Mouse (Mus musculus): Measurements from ENCODE around the gene Rxfp4. TPM values are rescaled to one million over a fixed set of nuclear protein-coding genes. Genes with fewer than 3 reads are reported as not detected.
"Not testable (repeated sequence)": the region's sequence is repeated elsewhere in the genome, so short reads cannot be mapped to it uniquely, and the experiment has no call there.

The Rxfp4 gene
- total RNA-seq, 2 experiments from 2014 or later, result not detected

GRCm38 (mm10) chr3:88615117-88615516, 37.8 kb downstream of the Rxfp4 start:
- DNase-seq (ENCODE audit: low spot score in 2 of 2), result no peak

- DNase-seq (ENCODE audit: low spot score in 2 of 2), result no peak
Measured at GRCm38 (mm10) chr3:88614418-88614817, 38.5 kb downstream of the Rxfp4 start.

GRCm38 (mm10) chr3:88609066-88609465, 43.9 kb downstream of the Rxfp4 start:
- DNase-seq (ENCODE audit: low spot score in 2 of 2), result no peak

GRCm38 (mm10) chr3:88607758-88608138, 45.2 kb downstream of the Rxfp4 start:
- DNase-seq (ENCODE audit: low spot score in 2 of 2), result no peak

GRCm38 (mm10) chr3:88607065-88607757, 45.7 kb downstream of the Rxfp4 start:
- peak; percentile 58 to 82 for DNase-seq (ENCODE audit: low spot score in 2 of 2)

- not testable (repeated sequence) for DNase-seq (ENCODE audit: low spot score in 2 of 2)
Measured at GRCm38 (mm10) chr3:88605666-88606065, 47.3 kb downstream of the Rxfp4 start, which contains the start of gene Arhgef2. TSS of gene Arhgef2 (plus strand) at chr3:88605966.

GRCm38 (mm10) chr3:88604863-88605262, 48.1 kb downstream of the Rxfp4 start:
- DNase-seq (ENCODE audit: low spot score in 2 of 2), result no peak

GRCm38 (mm10) chr3:88603714-88604161, 49.2 kb downstream of the Rxfp4 start:
- peak; percentile 41 to 66 for DNase-seq (ENCODE audit: low spot score in 2 of 2)

GRCm38 (mm10) chr3:88602466-88602865, 50.5 kb downstream of the Rxfp4 start:
- no peak for DNase-seq (ENCODE audit: low spot score in 2 of 2)

Other genes with a start within 250 kb of the Rxfp4 start
- gene Pmf1, start 242.8 kb downstream of the Rxfp4 start, total RNA-seq (2021), result 10 to 100 TPM; 78.8 to 79.0 TPM
- gene Slc25a44, start 228.0 kb downstream of the Rxfp4 start, total RNA-seq (2021), result 10 to 100 TPM; 34.9 to 35.7 TPM
- 10 to 100 TPM; 11.5 to 15.5 TPM for gene Sema4a, start 192.0 kb downstream of the Rxfp4 start, total RNA-seq (2021)
- 100 to 1,000 TPM; 109 to 113 TPM for gene Lmna, start 143.2 kb downstream of the Rxfp4 start, total RNA-seq (2021)
- 10 to 100 TPM; 11.2 to 16.1 TPM for gene Mex3a, start 120.7 kb downstream of the Rxfp4 start, total RNA-seq (2021)
- 1 to 10 TPM in 1 of 2 experiments, under 1 TPM in 1; 0.54 to 3.9 TPM for gene Rab25, start 104.8 kb downstream of the Rxfp4 start, total RNA-seq (2021)
- 100 to 1,000 TPM; 108 to 113 TPM for gene Lamtor2, start 100.1 kb downstream of the Rxfp4 start, total RNA-seq (2021)
- gene Ubqln4, start 99.4 kb downstream of the Rxfp4 start, total RNA-seq (2021), result 10 to 100 TPM; 52.6 to 62.6 TPM
- gene Ssr2, start 77.3 kb downstream of the Rxfp4 start, total RNA-seq (2021), result 100 to 1,000 TPM; 240 to 260 TPM
- 10 to 100 TPM; 65.7 to 77.0 TPM for gene Arhgef2, start 47.2 kb downstream of the Rxfp4 start, total RNA-seq (2021)
- 10 to 100 TPM; 88.1 to 93.5 TPM for gene Khdc4, start 32.7 kb upstream of the Rxfp4 start, total RNA-seq (2021)
- gene Rit1, start 63.7 kb upstream of the Rxfp4 start, total RNA-seq (2021), result 10 to 100 TPM; 53.4 to 54.0 TPM
- 10 to 100 TPM; 23.6 to 29.5 TPM for gene Syt11, start 122.0 kb upstream of the Rxfp4 start, total RNA-seq (2021)
- gene Gon4l, start 182.1 kb upstream of the Rxfp4 start, total RNA-seq (2021), result 10 to 100 TPM; 36.4 to 40.5 TPM